Mouse (Mus musculus): Measurements from ENCODE around the gene Rhbdd3.

- TF ChIP-seq POLR2A (IDR thresholded peaks at IDR 0.05; ENCODE audit: low read depth, low read length) (no peak), CTCF (IDR thresholded peaks at IDR 0.05; ENCODE audit: borderline replicate concordance, insufficient read depth, low read length) (no peak)
Observed at GRCm38 (mm10) chr11:5058783-5059182, 39.9 kb upstream of the Rhbdd3 start.

Measured in embryonic fibroblast, embryonic 13.5 days (primary cell).